Mouse (Mus musculus) neural tube, embryonic 11.5 days (tissue): Measurements from ENCODE around the gene C130032M10Rik. TPM values are rescaled to one million over a fixed set of nuclear protein-coding genes. Genes with fewer than 3 reads are reported as not detected.
A peak's percentile ranks its signal among the peaks of the same experiment; 100 is the strongest.

Experiments used
- ATAC-seq: fragments of 200-750 bp; cut with Nextera tagmentation; 2 replicates; pipeline ENCODE4 v1.8.0; 2017; ENCODE audit warnings: moderate number of reproducible peaks, mild to moderate bottlenecking, moderate TSS enrichment, moderate library complexity; ENCODE audit not compliant: insufficient read depth, low FRiP score, low TSS enrichment
- DNase-seq: peaks from one replicate; pipeline ENCODE4 v3.0.0-alpha.2; 2015; ENCODE audit warnings: low spot score
- H3K27ac ChIP-seq: fragments of 300-500 bp; sonication (generic); 2 replicates; pipeline ENCODE4 v1.5.1; 2014; ENCODE audit warnings: low read depth, mild to moderate bottlenecking, low read length
- H3K27me3 ChIP-seq: fragments of 300-500 bp; sonication (generic); 2 replicates; pipeline ENCODE4 v1.6.1; 2014; ENCODE audit warnings: mild to moderate bottlenecking, low read length, mixed read lengths; ENCODE audit not compliant: control insufficient read depth, insufficient read depth
- H3K36me3 ChIP-seq: fragments of 300-500 bp; sonication (generic); 2 replicates; pipeline ENCODE4 v1.6.1; 2014; ENCODE audit warnings: mild to moderate bottlenecking, low read length, moderate library complexity, mixed read lengths; ENCODE audit not compliant: control insufficient read depth, insufficient read depth
- H3K4me1 ChIP-seq: fragments of 300-500 bp; sonication (generic); 2 replicates; pipeline ENCODE4 v1.6.1; 2014; ENCODE audit warnings: low read length, mixed read lengths; ENCODE audit not compliant: control insufficient read depth, insufficient read depth
- H3K4me2 ChIP-seq: fragments of 300-500 bp; sonication (generic); 2 replicates; pipeline ENCODE4 v1.6.1; 2014; ENCODE audit warnings: low read depth, mild to moderate bottlenecking, moderate library complexity
- H3K4me3 ChIP-seq: fragments of 300-500 bp; sonication (generic); 2 replicates; pipeline ENCODE4 v1.5.1; 2014; ENCODE audit warnings: low read depth, low read length
- H3K9ac ChIP-seq: fragments of 300-500 bp; sonication (generic); 2 replicates; pipeline ENCODE4 v1.6.1; 2014; ENCODE audit warnings: mild to moderate bottlenecking, low read length
- H3K9me3 ChIP-seq: fragments of 300-500 bp; sonication (generic); 2 replicates; pipeline ENCODE4 v1.6.1; 2016; ENCODE audit warnings: low read length; ENCODE audit not compliant: control insufficient read depth
- WGBS: fragments of 180-500 bp; shearing (Covaris S2); extraction: QIAGEN DNeasy Blood & Tissue Kit; methylation state at CpG from one replicate; pipeline ENCODE4 v1.1.7; 2014; 5-methylcytosine and 5-hydroxymethylcytosine counted together
- polyA plus RNA-seq: library from polyadenylated mRNA; unstranded; fragments of >200 nt; fragmentation: Nextera tagmentation; extraction: Ambion mirVana; gene quantifications from 2 replicates; pipeline ENCODE4 v1.2.1, GENCODE M21; 2014

C130032M10Rik gene
- polyA plus RNA-seq, 1 experiment from 2014 or later = not detected

DNA sequence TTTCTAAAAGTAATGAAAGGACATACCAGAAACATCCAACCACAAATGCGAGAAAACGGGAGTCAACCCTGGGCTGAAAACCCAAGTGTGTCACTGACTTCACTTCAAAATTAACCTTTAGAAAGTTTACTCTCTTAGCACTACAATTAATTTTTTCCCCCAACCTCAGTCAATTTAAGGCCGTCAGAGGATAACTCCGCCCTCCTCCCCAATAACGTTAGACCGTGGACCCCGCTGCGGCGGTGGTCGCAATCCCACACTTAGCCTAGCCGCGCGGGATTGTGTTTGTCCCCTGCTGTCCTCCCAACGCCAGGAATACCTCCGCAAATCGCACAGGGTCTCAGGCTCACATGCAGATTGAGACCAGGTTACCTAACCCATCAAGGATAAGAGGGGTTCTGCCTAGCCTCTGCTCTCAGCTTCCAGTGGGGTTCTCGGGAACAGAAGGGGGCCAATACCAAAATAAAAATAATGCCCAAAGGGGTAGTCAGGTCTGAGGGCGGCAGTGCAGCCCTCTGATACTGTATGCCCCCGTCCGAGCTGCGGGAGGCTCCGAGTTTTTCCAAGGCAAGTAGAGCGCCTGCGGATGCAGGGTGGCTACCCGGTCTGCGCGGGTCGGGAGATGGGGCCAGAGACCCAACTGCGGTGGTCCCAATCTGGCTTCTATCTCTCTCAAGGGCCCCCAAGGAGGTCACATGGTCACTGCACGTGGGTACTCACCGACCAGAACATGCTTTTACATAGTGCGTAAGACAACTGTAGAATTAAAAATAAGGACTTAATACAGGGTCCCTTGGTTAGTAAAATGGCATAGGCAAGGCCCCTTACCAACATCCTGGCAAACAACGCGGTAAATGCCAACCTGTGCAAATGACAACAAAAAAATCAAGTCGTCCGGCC lies 45.5 kb downstream of the C130032M10Rik start:
- H3K27ac ChIP-seq = no peak overlapping the region
- no peaks in the 10 kb centered on the region for H3K36me3 ChIP-seq
- peaks cover 14% of the 10 kb centered on the region for H3K4me1 ChIP-seq
- ATAC-seq (no peak), DNase-seq (peak; percentile 51)
- peak overlapping the region; percentile 78 for H3K4me3 ChIP-seq
- no peaks in the 10 kb centered on the region for H3K27me3 ChIP-seq
- no peaks in the 10 kb centered on the region for H3K9me3 ChIP-seq
- H3K9ac ChIP-seq = peak overlapping the region; percentile 57
- peak overlapping the region; percentile 92 for H3K4me2 ChIP-seq
- under 1% methylated on average over 36 of the region's 36 CpGs for WGBS

DNA sequence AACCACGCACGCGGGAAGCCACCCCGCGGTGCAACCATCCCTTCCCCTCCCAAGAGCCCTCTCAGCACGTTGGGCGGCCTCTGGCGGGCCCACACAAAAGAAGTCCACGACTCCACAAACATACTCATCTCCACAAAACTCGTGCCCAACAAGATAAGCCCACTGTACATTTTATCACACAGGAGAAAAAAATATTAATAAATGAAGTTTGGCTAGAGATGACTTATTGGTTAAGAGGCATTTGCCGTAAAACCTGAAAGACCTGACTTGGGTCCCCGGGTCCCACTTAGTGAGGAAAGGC lies 46.1 kb downstream of the C130032M10Rik start:
- Histone ChIP-seq H3K4me2 (peak overlapping the region; percentile 92), H3K9me3 (no peaks in the 10 kb centered on the region), H3K36me3 (no peaks in the 10 kb centered on the region), H3K27ac (no peak overlapping the region), H3K27me3 (no peaks in the 10 kb centered on the region), H3K9ac (peak overlapping the region; percentile 57), H3K4me1 (peaks cover 14% of the 10 kb centered on the region), H3K4me3 (peak overlapping the region; percentile 78)
- 0% methylated on average over 12 of the region's 12 CpGs for WGBS
- peak; percentile 68 for DNase-seq
- no peak for ATAC-seq

DNA sequence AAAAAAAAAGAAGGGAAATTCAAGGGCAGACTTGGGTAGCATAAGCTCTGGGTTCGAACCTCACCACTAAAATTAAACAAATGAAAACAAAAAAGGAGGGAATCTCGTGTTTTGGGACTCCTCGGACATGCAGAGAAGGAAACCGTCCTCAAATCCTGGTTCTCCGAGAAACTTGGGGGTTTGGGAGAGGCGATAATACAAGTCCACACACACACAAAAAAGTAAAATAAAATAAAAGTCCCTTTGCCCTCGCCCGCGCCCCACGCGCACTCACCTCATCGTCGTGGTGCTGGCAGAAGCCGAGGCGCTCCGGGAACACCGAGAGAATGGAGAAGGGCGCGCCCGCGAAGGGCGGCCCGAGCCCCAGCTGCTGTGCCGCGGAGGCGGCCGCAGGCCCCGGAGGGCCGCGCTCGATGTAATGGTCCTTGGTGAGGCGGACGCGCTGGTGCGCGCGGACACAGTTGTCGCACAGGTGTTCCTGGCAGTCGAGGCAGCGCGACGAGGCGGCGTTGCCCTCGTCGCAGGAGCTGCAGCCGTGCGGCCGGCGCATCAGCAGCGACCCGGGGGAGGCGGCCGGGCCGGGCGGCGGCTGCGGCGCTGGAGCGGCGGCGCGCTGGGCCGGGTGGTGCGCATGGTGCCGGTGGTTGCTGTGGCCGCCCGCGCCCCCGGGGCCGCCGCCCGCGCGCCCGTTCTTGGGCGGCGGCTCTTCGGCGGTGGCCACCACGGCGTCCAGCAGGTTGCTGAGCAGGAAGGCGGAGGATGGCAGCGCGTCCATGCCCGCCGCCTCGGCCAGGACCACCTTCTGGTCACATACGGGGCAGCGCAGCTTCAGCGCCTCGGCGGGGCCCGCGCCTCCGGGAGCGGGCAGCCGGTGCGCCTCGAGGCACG lies 46.8 kb downstream of the C130032M10Rik start:
- no peaks in the 10 kb centered on the region for H3K27me3 ChIP-seq
- peaks cover 14% of the 10 kb centered on the region for H3K4me1 ChIP-seq
- peak overlapping the region; percentile 96 for H3K27ac ChIP-seq
- DNase-seq (peak; percentile 62), ATAC-seq (peak; percentile 22; the same call in 1 of the 2 replicates)
- under 1% methylated on average over 91 of the region's 101 CpGs for WGBS
- H3K9me3 ChIP-seq = no peaks in the 10 kb centered on the region
- peak overlapping the region; percentile 78 for H3K4me3 ChIP-seq
- H3K9ac ChIP-seq = peak overlapping the region; percentile 95
- peak overlapping the region; percentile 92 for H3K4me2 ChIP-seq
- no peaks in the 10 kb centered on the region for H3K36me3 ChIP-seq

DNA sequence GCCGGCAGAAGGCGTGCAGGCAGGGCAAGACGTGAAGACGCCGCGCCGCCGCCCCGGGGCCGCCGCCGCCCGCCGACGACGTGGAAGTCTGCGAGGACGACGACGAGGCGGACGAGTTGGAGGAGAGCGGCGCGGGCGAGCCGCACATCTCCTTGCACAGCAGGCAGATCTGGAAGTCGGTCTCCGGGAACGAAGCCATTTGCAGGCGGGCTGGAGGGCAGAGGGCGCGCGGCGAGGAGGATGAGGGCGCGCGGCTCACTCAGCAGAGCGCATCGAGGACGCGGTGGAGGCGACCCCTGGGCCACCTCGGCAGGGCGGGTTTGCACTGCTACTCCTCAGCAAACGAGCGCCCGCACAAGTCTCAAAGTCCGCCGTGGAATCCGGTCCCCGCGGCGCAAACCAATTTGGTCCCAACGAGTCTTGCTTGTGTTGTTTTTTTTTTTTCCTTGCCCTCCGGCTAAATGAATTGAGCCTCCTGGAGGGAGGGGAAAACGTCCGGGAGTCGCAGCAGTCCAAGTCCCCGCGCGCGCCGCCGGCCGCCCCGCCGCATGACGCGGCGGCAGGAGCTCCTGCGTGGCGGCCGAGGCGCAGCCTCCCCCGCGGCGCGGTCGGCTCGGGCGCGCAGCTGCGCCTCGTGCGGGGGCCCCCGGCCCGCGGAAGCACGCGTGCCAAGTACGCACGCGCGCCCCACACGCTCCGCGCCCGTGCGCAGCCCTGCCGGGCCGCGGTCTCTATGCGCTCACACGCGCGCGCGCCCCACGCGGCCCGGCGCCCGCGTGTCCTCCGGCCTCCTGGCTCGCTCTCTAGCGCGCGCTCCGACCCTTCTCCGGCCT lies 47.6 kb downstream of the C130032M10Rik start:
- peak; percentile 13; the same call in 1 of the 2 replicates for ATAC-seq
- Histone ChIP-seq H3K27ac (peak overlapping the region; percentile 96), H3K36me3 (no peaks in the 10 kb centered on the region), H3K9ac (peak overlapping the region; percentile 95), H3K4me2 (peak overlapping the region; percentile 92), H3K4me1 (peaks cover 14% of the 10 kb centered on the region), H3K4me3 (peak overlapping the region; percentile 78), H3K9me3 (no peaks in the 10 kb centered on the region), H3K27me3 (no peaks in the 10 kb centered on the region)
- peak; percentile 71 for DNase-seq
- WGBS = under 1% methylated on average over 117 of the region's 122 CpGs

DNA sequence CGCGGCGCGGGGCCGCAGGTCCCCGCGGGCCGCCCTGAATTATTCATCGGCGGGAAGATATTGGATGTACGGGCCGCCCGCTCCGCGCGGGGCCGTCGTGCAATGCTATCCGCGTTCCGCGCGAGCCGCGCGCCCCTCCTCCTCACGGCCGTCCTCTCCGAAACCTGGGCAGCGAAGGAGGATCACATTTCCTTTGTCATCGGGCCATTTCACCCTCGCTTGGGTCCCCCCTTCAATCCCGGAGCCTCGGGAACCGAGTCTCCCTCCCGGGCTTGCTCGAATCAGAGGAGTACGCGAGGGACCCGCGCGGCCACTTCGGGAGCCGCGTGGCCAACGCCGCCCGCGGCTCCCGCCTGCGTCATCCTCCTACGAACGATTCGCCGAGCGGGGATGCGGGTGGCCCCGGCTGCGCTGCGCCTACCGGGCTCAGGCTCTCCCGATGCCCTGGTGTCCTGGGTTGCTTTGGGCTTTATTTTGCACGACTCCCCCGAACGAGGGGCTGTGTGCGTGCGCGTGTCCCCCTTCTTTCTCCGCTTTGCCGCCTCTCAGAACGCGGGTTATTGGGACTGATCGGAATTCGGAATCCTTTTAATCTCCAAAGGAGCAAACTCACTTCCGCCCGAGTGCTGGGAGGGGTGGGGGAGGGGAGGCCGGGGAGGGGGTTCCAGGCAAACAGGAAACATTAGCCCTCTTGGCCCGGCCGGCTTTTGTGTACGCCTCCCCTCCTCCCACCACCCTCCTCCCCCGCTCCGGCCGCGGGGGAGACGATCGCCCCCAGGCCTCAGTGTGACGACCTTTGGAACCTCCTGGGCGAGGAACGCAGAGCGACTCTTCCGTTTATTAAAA lies 48.5 kb downstream of the C130032M10Rik start, which contains the start of gene Trim71:
Gene Trim71, minus strand, starts transcription at position 609 of the 846 bp plus-strand sequence.
- under 1% methylated on average over 91 of the region's 91 CpGs for WGBS
- H3K27me3 ChIP-seq = no peaks in the 10 kb centered on the region
- peak; percentile 86 for DNase-seq

DNA sequence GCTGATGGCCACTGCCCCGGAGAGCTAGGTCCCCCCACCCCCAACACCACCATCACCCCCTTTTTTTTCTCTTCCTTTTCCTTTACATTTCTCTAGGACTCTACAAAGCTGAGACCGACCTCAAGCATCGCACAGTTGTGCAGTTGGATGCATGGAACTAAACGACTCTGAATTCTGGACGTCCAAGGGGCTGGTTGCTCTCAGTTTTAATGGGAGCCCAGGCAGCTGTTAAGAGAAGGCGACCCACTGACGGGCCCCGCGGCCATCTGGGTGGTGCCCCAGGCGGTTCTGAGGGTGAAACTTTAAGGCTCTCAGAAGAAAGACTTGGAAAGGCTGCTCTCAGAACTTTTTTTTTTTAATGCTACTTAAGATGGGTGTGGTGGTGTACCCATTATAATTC lies 49.2 kb downstream of the C130032M10Rik start:
- peak overlapping the region; percentile 78 for H3K4me3 ChIP-seq
- peak overlapping the region; percentile 96 for H3K27ac ChIP-seq
- H3K4me2 ChIP-seq = peak overlapping the region; percentile 92
- DNase-seq (peak; percentile 45), ATAC-seq (no peak)
- H3K9ac ChIP-seq = peak overlapping the region; percentile 95
- H3K4me1 ChIP-seq = peaks cover 14% of the 10 kb centered on the region
- H3K9me3 ChIP-seq = no peaks in the 10 kb centered on the region
- 0% methylated on average over 10 of the region's 10 CpGs for WGBS
- H3K27me3 ChIP-seq = no peaks in the 10 kb centered on the region
- H3K36me3 ChIP-seq = no peaks in the 10 kb centered on the region

More for the DNA sequence above, 48.5 kb downstream of the C130032M10Rik start, which contains the start of gene Trim71:
- peak within 1 kb of the TSS; percentile 78 for H3K4me3 ChIP-seq
- peak; percentile 68 for ATAC-seq
- peak within 1 kb of the TSS; percentile 92 for H3K4me2 ChIP-seq
- H3K36me3 ChIP-seq = no peaks in the 10 kb centered on the region
- H3K9me3 ChIP-seq = no peaks in the 10 kb centered on the region
- H3K27ac ChIP-seq = peak within 1 kb of the TSS; percentile 96
- peaks cover 14% of the 10 kb centered on the region for H3K4me1 ChIP-seq
- peak within 1 kb of the TSS; percentile 95 for H3K9ac ChIP-seq
